Mouse (Mus musculus) adrenal gland, postnatal 36 days (tissue): ENCODE measurements at regions not wholly inside any gene's neighbourhood (a gene's known extent, or its start where the extent isn't known, plus 50 kb on each side); places are given as distances from the start of the nearest gene placed in this dataset.

Experiments used
- DNase-seq, 2 experiments: peaks; one replicate each; pipeline ENCODE4 v3.0.0; 2021; ENCODE audit warnings: mixed read lengths in 1 of 2

GRCm38 (mm10) chr11:32136066-32136465, 64.0 kb downstream of the Il9r start:
- no peak for DNase-seq

GRCm38 (mm10) chr11:32133996-32134395, 66.1 kb downstream of the Il9r start:
- no peak for DNase-seq

- peak in 1 of 2 experiments; percentile 12 for DNase-seq
Measured at GRCm38 (mm10) chr11:32132008-32132615, 68.0 kb downstream of the Il9r start.

GRCm38 (mm10) chr11:32128551-32128950, 71.5 kb downstream of the Il9r start:
- DNase-seq, result no peak

GRCm38 (mm10) chr11:32128018-32128417, 72.1 kb downstream of the Il9r start:
- no peak for DNase-seq

GRCm38 (mm10) chr11:32127401-32127817, 72.7 kb downstream of the Il9r start:
- no peak for DNase-seq

GRCm38 (mm10) chr11:32126786-32127185, 73.3 kb downstream of the Il9r start:
- no peak for DNase-seq

- DNase-seq, result no peak
Measured at GRCm38 (mm10) chr11:32126311-32126698, 73.8 kb downstream of the Il9r start.

GRCm38 (mm10) chr11:32125586-32126310, 74.3 kb downstream of the Il9r start:
- DNase-seq, result no peak

DNA sequence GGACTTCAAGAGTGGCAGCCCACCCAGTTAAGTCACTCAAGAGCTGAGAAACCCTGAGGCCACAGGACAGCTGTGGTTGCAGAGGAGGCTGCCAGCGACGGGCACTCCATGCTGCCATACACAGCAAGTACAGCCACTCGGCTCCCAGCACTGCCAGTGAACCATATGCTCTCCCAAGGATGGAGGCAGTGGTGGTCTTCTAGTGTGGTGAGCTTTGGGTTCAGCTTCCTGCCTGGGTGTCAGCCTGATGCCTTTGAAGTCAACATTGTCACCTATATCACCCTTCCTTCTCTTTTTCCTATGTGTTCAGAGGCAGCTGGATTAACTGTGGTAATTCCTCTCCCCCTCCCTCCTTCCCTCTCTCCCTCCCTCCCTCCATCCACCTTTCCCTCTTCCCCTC, 79.5 kb downstream of the Il9r start:
- DNase-seq, result no peak

DNA sequence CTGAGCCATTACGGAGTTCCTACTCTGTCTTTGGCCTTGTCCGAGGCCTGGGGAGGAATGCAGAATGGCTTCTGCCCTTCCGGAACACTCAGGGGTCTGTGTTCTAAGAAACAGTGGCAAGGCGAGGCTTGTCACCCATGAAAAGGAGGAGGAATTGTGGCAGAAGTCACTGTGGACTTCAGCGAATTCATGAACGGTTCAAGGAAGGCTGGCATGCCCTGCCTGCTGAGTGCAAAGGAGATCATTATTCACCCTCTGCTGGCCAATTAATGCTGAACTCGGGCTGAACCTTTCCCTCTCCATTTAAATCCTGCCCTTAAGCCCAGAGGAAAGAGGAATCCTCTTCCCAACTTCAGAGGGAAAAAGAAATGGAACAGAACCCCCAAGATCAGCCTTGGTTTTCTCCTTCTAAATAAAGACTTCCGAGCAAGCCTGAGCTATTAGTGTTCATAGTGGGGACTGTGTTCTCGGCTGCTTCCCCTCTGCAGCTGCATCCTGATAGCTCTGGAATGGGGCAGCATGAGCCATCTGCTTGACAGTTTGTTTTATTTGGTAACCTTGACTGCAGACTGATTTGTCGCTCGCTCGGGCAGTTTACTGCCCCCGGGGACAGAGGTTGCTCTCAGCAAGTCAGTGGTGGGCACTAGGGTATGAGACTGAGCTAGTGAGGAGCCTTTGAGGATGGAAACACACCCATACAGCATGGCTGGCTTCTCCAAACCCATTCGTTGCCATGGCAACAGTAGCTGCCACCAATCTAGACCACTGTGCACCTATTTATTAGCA, 81.0 kb downstream of the Il9r start:
- no peak for DNase-seq

- no peak for DNase-seq
Measured at GRCm38 (mm10) chr11:32117930-32118329, 82.1 kb downstream of the Il9r start.

DNA sequence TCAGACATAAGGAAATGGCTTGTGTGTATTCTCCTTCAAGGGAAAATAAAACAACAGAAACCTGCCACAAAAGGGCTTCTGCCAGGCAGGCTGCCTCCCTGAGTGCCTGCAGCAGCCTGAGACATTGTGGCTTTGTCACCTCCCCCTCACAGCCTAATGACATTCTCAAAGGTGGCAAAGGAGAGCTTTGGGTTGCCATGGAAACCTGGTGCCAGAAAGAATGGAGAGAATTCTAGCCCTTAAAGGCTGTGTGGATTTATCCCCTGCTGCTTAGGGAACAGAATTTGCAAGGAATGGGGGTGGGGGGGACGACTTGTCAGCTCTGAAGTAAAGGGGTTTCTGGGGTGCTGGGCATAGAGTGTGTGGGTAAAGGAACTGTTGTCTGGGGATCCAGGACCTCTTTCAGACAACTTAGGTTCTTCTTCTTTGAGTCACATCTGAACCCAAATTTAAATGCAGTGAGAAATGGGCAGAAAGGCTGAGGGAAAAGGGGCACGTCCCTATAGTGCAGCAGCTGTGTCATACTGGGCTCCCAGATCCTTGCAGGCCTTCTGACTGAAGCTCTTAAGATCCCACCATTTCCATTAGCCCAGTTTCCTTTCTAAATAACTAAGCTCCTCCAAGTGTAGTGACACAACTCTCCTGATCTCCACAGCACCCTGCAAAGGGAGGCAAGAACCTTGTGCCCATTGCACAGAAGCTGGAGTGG, 86.8 kb downstream of the Il9r start:
- DNase-seq, result no peak

GRCm38 (mm10) chr11:32112521-32112920, 87.6 kb downstream of the Il9r start:
- no peak for DNase-seq

DNA sequence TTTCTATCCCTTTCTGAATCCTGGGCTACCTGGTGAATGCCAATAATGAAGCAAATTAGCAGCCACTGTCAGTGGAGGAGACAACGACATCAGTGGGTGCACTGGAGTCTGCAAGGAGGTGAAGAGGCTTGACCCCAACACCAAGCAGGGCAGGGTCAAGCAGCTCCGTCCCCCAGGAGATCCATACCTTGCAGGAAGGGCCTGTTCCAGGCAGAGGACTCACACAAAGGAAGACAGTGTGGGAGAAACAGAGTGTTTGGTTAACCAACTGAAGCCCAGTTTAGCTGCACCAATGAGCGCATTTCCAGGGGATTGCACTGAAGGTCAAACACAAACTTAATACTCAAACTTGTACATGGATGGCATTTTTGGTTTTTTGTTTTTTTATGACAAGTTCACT, 88.2 kb downstream of the Il9r start:
- no peak for DNase-seq

GRCm38 (mm10) chr11:32109911-32110310, 90.2 kb downstream of the Il9r start:
- no peak for DNase-seq
